Mouse (Mus musculus) frontal cortex, adult 2 months (tissue): ENCODE data around the gene Rerg. TPM values are rescaled to one million over a fixed set of nuclear protein-coding genes. Genes with fewer than 3 reads are reported as not detected.
A peak's percentile ranks its signal among the peaks of the same experiment; 100 is the strongest.

Experiments used
- DNase-seq, 2 experiments: peaks; one replicate each; pipeline ENCODE4 v3.0.0; 2022; ENCODE audit warnings: low spot score in 1 of 2; ENCODE audit errors: extremely low spot score in 1 of 2
- polyA plus RNA-seq: library from polyadenylated mRNA; depleted of rRNA; stranded (reverse); fragments of >200 nt; gene quantifications from 2 replicates; pipeline ENCODE4 v1.2.3, GENCODE M21; 2012

Gene Rerg
- polyA plus RNA-seq, 1 experiment, result 18.4 TPM

- DNase-seq, result no peak
Observed at GRCm38 (mm10) chr6:137135506-137136391, 34.5 kb downstream of the Rerg start.

GRCm38 (mm10) chr6:137131794-137132193, 38.5 kb downstream of the Rerg start:
- no peak for DNase-seq

- DNase-seq, result no peak
Observed at GRCm38 (mm10) chr6:137131349-137131748, 38.9 kb downstream of the Rerg start.

- no peak for DNase-seq
Observed at GRCm38 (mm10) chr6:137126861-137127260, 43.4 kb downstream of the Rerg start.

- no peak for DNase-seq
Observed at GRCm38 (mm10) chr6:137126224-137126623, 44.1 kb downstream of the Rerg start.

- peak; percentile 17 to 54 for DNase-seq
Observed at GRCm38 (mm10) chr6:137125433-137125832, 44.9 kb downstream of the Rerg start.

GRCm38 (mm10) chr6:137125006-137125405, 45.3 kb downstream of the Rerg start:
- DNase-seq, result no peak

- DNase-seq, result no peak
Observed at GRCm38 (mm10) chr6:137116849-137117473, 53.3 kb downstream of the Rerg start.

- DNase-seq, result no peak
Observed at GRCm38 (mm10) chr6:137114859-137115258, 55.4 kb downstream of the Rerg start.

- no peak for DNase-seq
Observed at GRCm38 (mm10) chr6:137111266-137111813, 59.0 kb downstream of the Rerg start.

- no peak for DNase-seq
Observed at GRCm38 (mm10) chr6:137110778-137111174, 59.5 kb downstream of the Rerg start.

GRCm38 (mm10) chr6:137109811-137110777, 60.2 kb downstream of the Rerg start:
- DNase-seq, result no peak

GRCm38 (mm10) chr6:137105285-137105684, 65.0 kb downstream of the Rerg start:
- no peak for DNase-seq

GRCm38 (mm10) chr6:137102662-137103179, 67.6 kb downstream of the Rerg start:
- no peak for DNase-seq

GRCm38 (mm10) chr6:137101886-137102661, 68.2 kb downstream of the Rerg start:
- DNase-seq, result no peak

GRCm38 (mm10) chr6:137100259-137100658, 70.0 kb downstream of the Rerg start:
- no peak for DNase-seq

- DNase-seq, result peak; percentile 7 to 58
Observed at GRCm38 (mm10) chr6:137098232-137099191, 71.8 kb downstream of the Rerg start.

GRCm38 (mm10) chr6:137094475-137094874, 75.8 kb downstream of the Rerg start:
- DNase-seq, result no peak
